Mouse (Mus musculus) megakaryocyte, embryonic 14.5 days (primary cell): Measurements from ENCODE around the gene Fasn. TPM values are rescaled to one million over a fixed set of nuclear protein-coding genes. Genes with fewer than 3 reads are reported as not detected.
"Not testable (repeated sequence)": the region's sequence is repeated elsewhere in the genome, so short reads cannot be mapped to it uniquely, and the experiment has no call there.

Experiments
- H3K27me3 ChIP-seq: replicated peaks from 2 replicates; pipeline ENCODE3; 2012; ENCODE audit warnings: inconsistent platforms
- H3K36me3 ChIP-seq: replicated peaks from 2 replicates; pipeline ENCODE3; 2012; ENCODE audit warnings: low read length, inconsistent platforms, mixed read lengths
- H3K4me1 ChIP-seq: 2 replicates; pipeline ENCODE4 v1.6.1; 2012; ENCODE audit warnings: inconsistent platforms
- H3K4me3 ChIP-seq: replicated peaks from 2 replicates; pipeline ENCODE3; 2012; ENCODE audit warnings: moderate library complexity, mild to moderate bottlenecking, inconsistent platforms
- H3K9me3 ChIP-seq: 2 replicates; pipeline ENCODE4 v1.6.1; 2012; ENCODE audit warnings: inconsistent platforms
- FLI1 ChIP-seq: IDR thresholded peaks from 2 replicates; pipeline ENCODE4 v1.6.1; 2012; ENCODE audit warnings: low read length, inconsistent platforms, mixed read lengths
- GATA1 ChIP-seq: IDR thresholded peaks from 3 replicates; pipeline ENCODE4 v1.6.1; 2012; ENCODE audit warnings: mixed read lengths, low read length, inconsistent platforms, borderline replicate concordance
- polyA plus RNA-seq: library from polyadenylated mRNA; stranded (reverse); fragments of >175 nt; gene quantifications from 2 replicates; pipeline ENCODE4 v1.2.3, GENCODE M21; 2012; ENCODE audit warnings: low replicate concordance; ENCODE audit not compliant: insufficient read depth

Fasn gene
- polyA plus RNA-seq, 1 experiment, result 328 TPM

- Histone ChIP-seq H3K4me3 (peak within 1 kb of the TSS; percentile 97), H3K9me3 (no peaks in the 10 kb centered on the region), H3K4me1 (peaks cover 46% of the 10 kb centered on the region), H3K27me3 (peaks cover 2% of the 10 kb centered on the region), H3K36me3 (peaks cover 65% of the 10 kb centered on the region)
- TF ChIP-seq FLI1 (no peak), GATA1 (no peak)
Observed at GRCm38 (mm10) chr11:120784064-120784791, 40.1 kb downstream of the Fasn start, which contains the start of the genes Rfng and Gps1. TSS of gene Rfng (minus strand) at chr11:120784207. TSS of gene Gps1 (plus strand) at chr11:120784272.

GRCm38 (mm10) chr11:120783426-120784063, 40.8 kb downstream of the Fasn start:
- TF ChIP-seq FLI1 (no peak), GATA1 (no peak)
- Histone ChIP-seq H3K4me3 (peak overlapping the region; percentile 97), H3K9me3 (no peaks in the 10 kb centered on the region), H3K27me3 (peaks cover 2% of the 10 kb centered on the region), H3K36me3 (peaks cover 62% of the 10 kb centered on the region), H3K4me1 (peaks cover 46% of the 10 kb centered on the region)

GRCm38 (mm10) chr11:120781361-120781760, 43.0 kb downstream of the Fasn start:
- peaks cover 40% of the 10 kb centered on the region for H3K36me3 ChIP-seq
- H3K27me3 ChIP-seq, H3K9me3 ChIP-seq, H3K4me3 ChIP-seq: not testable (repeated sequence)
- peaks cover 46% of the 10 kb centered on the region for H3K4me1 ChIP-seq

DNA sequence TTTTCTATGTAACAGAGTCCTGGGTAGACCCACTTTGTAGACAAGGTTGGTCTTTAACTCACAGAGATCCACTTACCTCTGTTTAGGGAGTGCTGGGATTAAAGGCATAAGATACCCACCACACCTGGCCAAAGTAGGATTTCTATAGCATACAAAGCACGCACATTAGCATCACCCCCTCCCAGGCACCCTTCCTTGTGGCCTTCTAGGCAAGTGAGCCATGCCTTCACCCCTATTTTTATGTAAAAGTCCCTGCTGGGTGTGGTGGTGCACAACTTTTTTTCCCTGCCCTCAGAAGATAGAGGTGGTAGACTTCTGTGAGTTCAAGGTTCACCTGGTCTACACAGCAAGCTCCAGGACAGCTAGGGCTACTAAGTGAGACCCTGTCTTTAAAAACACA, 44.5 kb downstream of the Fasn start:
- Histone ChIP-seq H3K36me3 (peaks cover 30% of the 10 kb centered on the region), H3K4me3 (no peak overlapping the region), H3K27me3 (peaks cover 9% of the 10 kb centered on the region), H3K4me1 (peaks cover 38% of the 10 kb centered on the region), H3K9me3 (no peaks in the 10 kb centered on the region)
- TF ChIP-seq FLI1 (no peak), GATA1 (no peak)

DNA sequence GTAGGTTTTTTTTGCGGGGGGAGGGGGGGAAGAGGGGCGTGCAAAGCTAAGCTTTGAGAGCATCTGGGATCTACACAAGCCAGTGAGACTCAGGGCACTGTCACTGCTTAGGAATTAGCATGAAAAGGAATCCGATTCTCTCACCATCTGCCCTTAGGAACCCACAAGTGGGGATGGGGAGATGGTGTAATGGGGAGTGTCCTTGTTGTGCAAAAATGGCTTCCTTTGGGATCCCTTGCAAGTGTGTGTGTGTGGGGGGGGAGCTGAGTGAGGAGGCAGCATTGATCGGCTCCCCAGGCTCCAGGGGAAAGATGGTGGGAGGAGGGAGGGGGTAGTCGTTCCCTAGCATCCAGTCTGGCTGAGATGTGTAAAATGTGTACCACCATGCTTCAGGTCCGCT, 47.2 kb downstream of the Fasn start:
- H3K4me3 ChIP-seq, result no peak overlapping the region
- H3K36me3 ChIP-seq, result peaks cover 22% of the 10 kb centered on the region
- H3K27me3 ChIP-seq, result peaks cover 19% of the 10 kb centered on the region
- H3K4me1 ChIP-seq, result peaks cover 21% of the 10 kb centered on the region
- no peaks in the 10 kb centered on the region for H3K9me3 ChIP-seq
- TF ChIP-seq FLI1, result no peak
- TF ChIP-seq GATA1, result no peak

DNA sequence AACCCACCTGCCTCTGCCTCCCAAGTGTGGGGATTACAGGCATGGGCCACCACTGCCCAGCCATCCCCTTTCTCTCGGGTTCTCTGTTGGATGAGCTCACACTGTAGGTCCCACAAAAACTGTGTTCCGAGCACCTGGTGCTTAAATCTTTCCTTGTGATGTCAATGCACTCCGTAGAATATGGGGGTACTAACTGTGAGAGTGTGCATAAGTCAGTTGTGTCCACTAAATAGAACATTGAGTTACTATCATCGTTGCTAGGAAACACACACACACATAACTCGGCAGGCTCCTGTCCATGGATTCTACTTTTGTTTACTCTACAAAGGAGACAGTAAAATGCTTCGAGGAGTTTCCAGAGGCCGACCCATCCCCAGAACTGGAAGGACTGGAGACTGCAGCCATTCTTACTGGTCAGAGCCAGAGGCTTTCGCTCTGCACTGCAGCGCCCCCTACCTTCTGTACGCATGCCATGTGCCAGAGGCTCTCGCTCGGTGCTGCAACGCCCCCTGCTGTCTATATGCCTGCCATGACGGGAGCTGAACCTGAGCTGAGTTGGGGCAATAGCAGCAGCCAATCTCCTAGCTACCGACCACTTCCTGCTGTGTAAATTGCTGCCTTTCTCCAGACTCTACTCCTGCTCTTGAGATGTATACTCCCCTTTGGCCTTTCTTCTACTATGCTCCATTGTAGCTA, 48.4 kb downstream of the Fasn start:
- H3K9me3 ChIP-seq, result no peaks in the 10 kb centered on the region
- H3K36me3 ChIP-seq, result peaks cover 14% of the 10 kb centered on the region
- peaks cover 19% of the 10 kb centered on the region for H3K27me3 ChIP-seq
- peak overlapping the region; percentile 62 for H3K4me3 ChIP-seq
- H3K4me1 ChIP-seq, result peaks cover 21% of the 10 kb centered on the region
- no peak for TF ChIP-seq GATA1
- no peak for TF ChIP-seq FLI1

GRCm38 (mm10) chr11:120773463-120774190, 50.7 kb downstream of the Fasn start:
- TF ChIP-seq GATA1, result no peak
- no peak for TF ChIP-seq FLI1
- Histone ChIP-seq H3K36me3 (no peaks in the 10 kb centered on the region), H3K4me3 (no peak overlapping the region), H3K27me3 (peaks cover 17% of the 10 kb centered on the region), H3K4me1 (peaks cover 17% of the 10 kb centered on the region), H3K9me3 (no peaks in the 10 kb centered on the region)

GRCm38 (mm10) chr11:120772749-120773148, 51.6 kb downstream of the Fasn start:
- H3K4me3 ChIP-seq, result no peak overlapping the region
- no peaks in the 10 kb centered on the region for H3K9me3 ChIP-seq
- H3K36me3 ChIP-seq, result no peaks in the 10 kb centered on the region
- H3K27me3 ChIP-seq, result peaks cover 19% of the 10 kb centered on the region
- no peak for TF ChIP-seq FLI1
- TF ChIP-seq GATA1, result no peak
- peaks cover 25% of the 10 kb centered on the region for H3K4me1 ChIP-seq

DNA sequence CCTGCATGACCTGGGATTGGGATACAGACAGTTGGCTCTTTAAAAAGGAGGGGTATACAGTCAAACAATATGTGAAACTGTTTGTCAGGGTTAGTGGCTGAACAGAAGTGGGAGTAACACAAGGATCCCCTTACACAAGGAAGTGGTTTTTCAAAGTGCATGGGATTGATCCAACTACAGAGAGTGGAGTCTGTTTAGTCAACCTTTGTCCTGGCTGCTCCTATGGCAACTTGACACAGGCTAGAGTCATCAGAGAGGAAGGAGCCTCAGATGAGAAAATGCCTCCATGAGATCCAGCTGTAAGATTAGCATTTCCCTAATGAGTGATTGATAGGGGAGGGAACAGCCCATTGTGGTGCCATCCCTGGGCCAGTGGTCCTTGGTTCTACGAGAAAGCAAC, 56.1 kb downstream of the Fasn start:
- no peak for TF ChIP-seq FLI1
- no peak for TF ChIP-seq GATA1
- H3K9me3 ChIP-seq, result no peaks in the 10 kb centered on the region
- no peaks in the 10 kb centered on the region for H3K36me3 ChIP-seq
- peaks cover 37% of the 10 kb centered on the region for H3K27me3 ChIP-seq
- peaks cover 19% of the 10 kb centered on the region for H3K4me1 ChIP-seq
- no peak overlapping the region for H3K4me3 ChIP-seq

DNA sequence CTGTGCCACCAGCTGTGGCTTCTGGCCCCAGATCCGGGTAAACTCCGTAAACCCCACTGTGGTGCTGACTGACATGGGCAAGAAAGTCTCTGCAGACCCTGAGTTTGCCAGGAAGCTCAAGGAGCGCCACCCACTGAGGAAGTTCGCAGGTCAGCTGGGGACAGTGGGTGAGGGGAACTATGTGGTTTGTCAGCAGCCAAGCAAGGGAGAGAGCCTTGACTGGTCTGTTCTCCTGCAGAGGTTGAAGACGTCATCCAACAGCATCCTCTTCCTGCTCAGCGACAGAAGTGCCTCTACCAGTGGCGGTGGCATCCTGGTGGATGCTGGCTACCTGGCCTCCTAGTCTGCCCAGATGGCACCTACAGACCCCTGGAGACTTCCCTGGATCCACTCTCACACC, 57.3 kb downstream of the Fasn start:
- H3K27me3 ChIP-seq, result peaks cover 36% of the 10 kb centered on the region
- H3K9me3 ChIP-seq, H3K4me3 ChIP-seq: not testable (repeated sequence)

GRCm38 (mm10) chr11:120763121-120763999, 61.0 kb downstream of the Fasn start:
- H3K9me3 ChIP-seq, result peaks cover 37% of the 10 kb centered on the region
- H3K36me3 ChIP-seq, H3K4me3 ChIP-seq: not testable (repeated sequence)
- H3K27me3 ChIP-seq, result peaks cover 41% of the 10 kb centered on the region
- H3K4me1 ChIP-seq, result peaks cover 23% of the 10 kb centered on the region

More for the DNA sequence above, 57.3 kb downstream of the Fasn start:
- peaks cover 23% of the 10 kb centered on the region for H3K4me1 ChIP-seq
- H3K36me3 ChIP-seq, result not testable (repeated sequence)

DNA sequence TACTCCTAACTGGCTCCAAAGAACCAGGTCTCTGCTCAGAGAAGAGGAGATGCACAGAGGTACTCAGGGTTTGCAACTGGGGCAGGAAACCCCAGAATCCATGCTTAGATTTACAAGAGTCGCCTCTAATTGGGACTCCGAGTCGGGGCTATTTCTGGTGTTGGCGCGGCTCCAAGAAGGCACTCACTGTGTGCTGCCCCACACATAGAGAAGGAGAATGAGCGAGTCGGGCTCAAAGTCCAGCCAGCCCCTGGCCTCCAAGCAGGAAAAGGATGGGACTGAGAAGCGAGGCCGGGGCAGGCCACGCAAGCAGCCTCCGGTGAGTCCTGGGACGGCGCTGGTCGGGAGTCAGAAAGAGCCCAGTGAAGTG, 61.7 kb downstream of the Fasn start, which contains the start of gene Hmga1b:
Gene Hmga1b (plus strand): TSS at position 123 of the 370 bp plus-strand sequence.
- peak within 1 kb of the TSS; percentile 26 for H3K4me3 ChIP-seq
- H3K27me3 ChIP-seq, result peaks cover 38% of the 10 kb centered on the region
- peaks cover 44% of the 10 kb centered on the region for H3K9me3 ChIP-seq
- H3K36me3 ChIP-seq, result not testable (repeated sequence)
- peaks cover 16% of the 10 kb centered on the region for H3K4me1 ChIP-seq
